Mouse (Mus musculus) heart, embryonic 12.5 days (tissue): Measurements from ENCODE around the gene Ptov1. TPM values are rescaled to one million over a fixed set of nuclear protein-coding genes. Genes with fewer than 3 reads are reported as not detected.

ENCODE experiments used
- ATAC-seq: fragments of 200-750 bp; cut with Nextera tagmentation; 2 replicates; pipeline ENCODE4 v1.8.0; 2017; ENCODE audit warnings: moderate TSS enrichment, moderate library complexity; ENCODE audit not compliant: insufficient number of reproducible peaks, low FRiP score
- H3K27ac ChIP-seq: fragments of 300-500 bp; sonication (generic); 2 replicates; pipeline ENCODE4 v1.5.1; 2016; ENCODE audit warnings: mild to moderate bottlenecking, moderate library complexity; ENCODE audit not compliant: poor library complexity, severe bottlenecking
- H3K27me3 ChIP-seq: fragments of 300-500 bp; sonication (generic); replicated peaks from 2 replicates; pipeline ENCODE4 v1.6.1; 2016; ENCODE audit warnings: mild to moderate bottlenecking, moderate library complexity
- H3K36me3 ChIP-seq: fragments of 300-500 bp; sonication (generic); 2 replicates; pipeline ENCODE4 v1.6.1; 2016; ENCODE audit warnings: mild to moderate bottlenecking, moderate library complexity
- H3K4me1 ChIP-seq: fragments of 300-500 bp; sonication (generic); replicated peaks from 2 replicates; pipeline ENCODE4 v1.6.1; 2016; ENCODE audit warnings: mild to moderate bottlenecking
- H3K4me2 ChIP-seq: fragments of 300-500 bp; sonication (generic); 2 replicates; pipeline ENCODE4 v1.6.1; 2016; ENCODE audit warnings: mild to moderate bottlenecking, moderate library complexity
- H3K4me3 ChIP-seq: fragments of 300-500 bp; sonication (generic); 2 replicates; pipeline ENCODE4 v1.5.1; 2016; ENCODE audit warnings: mild to moderate bottlenecking
- H3K9ac ChIP-seq: fragments of 300-500 bp; sonication (generic); 2 replicates; pipeline ENCODE4 v1.6.1; 2016; ENCODE audit warnings: mild to moderate bottlenecking, moderate library complexity
- H3K9me3 ChIP-seq: fragments of 300-500 bp; sonication (generic); replicated peaks from 2 replicates; pipeline ENCODE4 v1.6.1; 2016; ENCODE audit warnings: mild to moderate bottlenecking, moderate library complexity
- WGBS: fragments of 180-500 bp; shearing (Covaris S2); methylation state at CpG from one replicate; pipeline ENCODE4 v1.1.7; 2016; 5-methylcytosine and 5-hydroxymethylcytosine counted together
- polyA plus RNA-seq: library from polyadenylated mRNA; unstranded; fragments of >200 nt; fragmentation: Nextera tagmentation; extraction: Ambion mirVana; gene quantifications from 2 replicates; pipeline ENCODE4 v1.2.1, GENCODE M21; 2016

The Ptov1 gene
- polyA plus RNA-seq, 1 experiment from 2014 or later, result 321 TPM

- peaks cover 63% of the 10 kb centered on the region for H3K4me1 ChIP-seq
These were observed 12.5 kb downstream of the Ptov1 start, which contains the start of gene Pnkp for GRCm38 (mm10) chr7:44857042-44857552. TSS of gene Pnkp (plus strand) at chr7:44857139.

GRCm38 (mm10) chr7:44856265-44856916 is 13.2 kb downstream of the Ptov1 start:
- H3K9ac ChIP-seq, result no peak overlapping the region; the same call in 1 of the 2 replicates
- ATAC-seq, result no peak
- H3K36me3 ChIP-seq, result peaks cover 29% of the 10 kb centered on the region
- WGBS, result 57% methylated on average over 9 of the region's 9 CpGs
- H3K4me1 ChIP-seq, result peaks cover 67% of the 10 kb centered on the region
- peak overlapping the region; percentile 66 for H3K4me3 ChIP-seq
- peak overlapping the region; percentile 95 for H3K4me2 ChIP-seq
- no peaks in the 10 kb centered on the region for H3K27me3 ChIP-seq
- H3K27ac ChIP-seq, result peak overlapping the region; percentile 86
- no peaks in the 10 kb centered on the region for H3K9me3 ChIP-seq

More at GRCm38 (mm10) chr7:44857042-44857552, 12.5 kb downstream of the Ptov1 start, which contains the start of gene Pnkp:
- Histone ChIP-seq H3K4me3 (peak within 1 kb of the TSS; percentile 66), H3K27ac (peak within 1 kb of the TSS; percentile 86), H3K36me3 (peaks cover 29% of the 10 kb centered on the region), H3K4me2 (peak within 1 kb of the TSS; percentile 95), H3K9me3 (no peaks in the 10 kb centered on the region), H3K27me3 (no peaks in the 10 kb centered on the region), H3K9ac (peak within 1 kb of the TSS; percentile 82)
- WGBS, result under 1% methylated on average over 32 of the region's 32 CpGs
- peak; percentile 31; the same call in 1 of the 2 replicates for ATAC-seq

- no peak for ATAC-seq
- Histone ChIP-seq H3K9me3 (no peaks in the 10 kb centered on the region), H3K4me2 (peak overlapping the region; percentile 82), H3K36me3 (peaks cover 25% of the 10 kb centered on the region), H3K27me3 (no peaks in the 10 kb centered on the region), H3K4me3 (peak overlapping the region; percentile 52), H3K9ac (peak overlapping the region; percentile 77), H3K27ac (peak overlapping the region; percentile 97), H3K4me1 (peaks cover 70% of the 10 kb centered on the region)
- 46% methylated on average over 10 of the region's 10 CpGs for WGBS
These were observed 14.6 kb downstream of the Ptov1 start for GRCm38 (mm10) chr7:44855036-44855435.

DNA sequence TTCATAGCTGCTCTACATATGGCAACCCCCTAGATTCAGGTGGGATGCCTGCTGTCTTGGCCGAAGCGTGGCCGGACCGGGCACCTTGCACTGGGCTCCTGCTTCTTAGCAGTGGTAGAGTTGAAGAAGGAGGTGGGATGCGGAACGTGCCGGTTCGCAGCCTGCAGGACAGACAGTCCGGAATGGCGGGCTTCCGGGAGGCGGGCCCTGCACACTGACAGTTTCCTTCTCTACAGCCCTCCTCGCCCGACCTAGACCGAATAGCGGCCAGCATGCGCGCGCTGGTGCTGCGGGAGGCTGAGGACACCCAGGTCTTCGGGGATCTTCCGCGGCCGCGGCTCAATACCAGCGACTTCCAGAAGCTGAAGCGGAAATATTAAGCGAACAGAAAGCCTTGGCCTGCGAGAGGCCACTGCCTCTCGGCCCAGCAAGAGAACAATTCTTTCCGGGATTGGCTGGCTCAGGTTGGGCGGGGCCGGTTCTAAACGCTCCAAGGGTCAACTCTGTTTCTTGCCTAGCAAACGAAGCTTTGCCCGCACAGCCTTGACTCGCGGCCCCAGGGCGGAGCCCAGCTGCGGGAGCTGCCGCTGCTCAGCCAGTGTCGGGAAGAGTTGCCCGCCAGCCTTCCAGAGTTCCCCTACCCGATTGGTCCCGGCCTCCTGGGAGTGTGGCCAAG is 15.1 kb downstream of the Ptov1 start:
- Histone ChIP-seq H3K9ac (peak overlapping the region; percentile 77), H3K27ac (peak overlapping the region; percentile 97), H3K27me3 (no peaks in the 10 kb centered on the region), H3K4me2 (peak overlapping the region; percentile 82), H3K9me3 (no peaks in the 10 kb centered on the region), H3K4me3 (peak overlapping the region; percentile 52), H3K4me1 (peaks cover 70% of the 10 kb centered on the region), H3K36me3 (peaks cover 21% of the 10 kb centered on the region)
- peak; percentile 64 for ATAC-seq
- under 1% methylated on average over 45 of the region's 45 CpGs for WGBS

GRCm38 (mm10) chr7:44853596-44854355 is 15.8 kb downstream of the Ptov1 start:
- WGBS, result 33% methylated on average over 26 of the region's 26 CpGs
- Histone ChIP-seq H3K27me3 (no peaks in the 10 kb centered on the region), H3K9me3 (no peaks in the 10 kb centered on the region), H3K4me2 (peak overlapping the region; percentile 82), H3K27ac (peak overlapping the region; percentile 97), H3K36me3 (peaks cover 21% of the 10 kb centered on the region), H3K4me3 (peak overlapping the region; percentile 52), H3K9ac (peak overlapping the region; percentile 77), H3K4me1 (peaks cover 70% of the 10 kb centered on the region)
- ATAC-seq, result peak; percentile 13

DNA sequence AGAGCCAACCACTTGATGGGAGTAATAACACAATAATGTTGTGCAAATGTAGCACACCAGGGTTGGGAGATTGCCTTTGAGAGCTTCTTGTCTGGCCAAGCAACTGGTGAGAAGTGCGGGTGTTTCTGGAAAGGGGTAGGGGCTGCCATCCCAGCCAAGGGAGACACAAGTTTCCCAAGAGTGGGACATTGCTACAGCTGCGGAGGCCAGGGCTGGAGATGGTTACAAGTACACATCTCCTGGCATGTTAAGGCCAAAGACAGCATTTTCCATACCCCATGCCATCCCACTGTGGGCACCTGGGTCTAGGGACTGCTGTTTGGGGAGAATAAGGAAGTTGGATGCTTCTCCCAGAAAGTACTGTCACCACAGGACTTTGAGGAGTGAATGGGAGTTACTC is 16.5 kb downstream of the Ptov1 start:
- H3K4me1 ChIP-seq, result peaks cover 66% of the 10 kb centered on the region
- peaks cover 21% of the 10 kb centered on the region for H3K36me3 ChIP-seq
- WGBS, result 93% methylated on average over 2 of the region's 2 CpGs
- H3K27me3 ChIP-seq, result no peaks in the 10 kb centered on the region
- H3K27ac ChIP-seq, result no peak overlapping the region
- H3K4me2 ChIP-seq, result no peak overlapping the region; the same call in 1 of the 2 replicates
- no peak for ATAC-seq
- H3K9ac ChIP-seq, result no peak overlapping the region
- no peaks in the 10 kb centered on the region for H3K9me3 ChIP-seq
- no peak overlapping the region for H3K4me3 ChIP-seq

- no peak overlapping the region for H3K27ac ChIP-seq
- ATAC-seq, result no peak
- 87% methylated on average over 36 of the region's 36 CpGs for WGBS
These were observed 17.1 kb downstream of the Ptov1 start for GRCm38 (mm10) chr7:44852259-44853027.

DNA sequence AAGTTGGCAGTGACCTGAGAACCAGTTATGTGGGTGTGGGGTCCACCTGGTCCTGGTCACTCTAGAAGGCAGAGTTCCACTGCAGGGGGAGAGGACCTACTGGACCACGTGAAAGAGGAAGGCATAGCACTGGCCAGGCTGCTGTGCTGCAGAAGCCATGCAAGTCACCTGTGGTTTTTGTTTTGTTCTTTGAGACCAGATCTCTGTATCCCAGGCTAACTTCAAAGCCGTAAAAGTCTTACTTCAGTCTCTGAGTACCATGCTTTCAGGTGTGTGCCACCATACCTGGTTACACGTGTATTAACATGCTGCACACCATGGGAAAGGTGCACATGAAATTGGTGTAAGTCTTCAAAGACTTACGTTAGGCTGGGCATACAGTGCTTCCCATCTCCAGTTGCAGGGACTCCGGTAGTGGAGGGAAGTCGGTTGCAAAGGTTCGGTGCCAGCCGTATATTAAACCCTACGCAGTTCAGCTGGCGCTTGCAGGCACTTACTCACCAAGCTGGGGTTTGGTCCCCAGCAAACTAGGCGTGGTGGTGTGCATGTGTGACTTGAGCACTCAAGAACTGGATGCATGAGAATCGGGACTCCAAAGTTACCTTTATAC is 17.9 kb downstream of the Ptov1 start:
- Histone ChIP-seq H3K4me3 (peak overlapping the region; percentile 91; the same call in 1 of the 2 replicates), H3K4me1 (peaks cover 67% of the 10 kb centered on the region), H3K27me3 (no peaks in the 10 kb centered on the region), H3K4me2 (peak overlapping the region; percentile 94; the same call in 1 of the 2 replicates), H3K9me3 (no peaks in the 10 kb centered on the region), H3K27ac (no peak overlapping the region), H3K9ac (peak overlapping the region; percentile 94), H3K36me3 (peaks cover 24% of the 10 kb centered on the region)
- WGBS, result 93% methylated on average over 12 of the region's 12 CpGs
- no peak for ATAC-seq

More at GRCm38 (mm10) chr7:44852259-44853027, 17.1 kb downstream of the Ptov1 start:
- Histone ChIP-seq H3K9me3 (no peaks in the 10 kb centered on the region), H3K9ac (no peak overlapping the region), H3K27me3 (no peaks in the 10 kb centered on the region), H3K4me2 (no peak overlapping the region; the same call in 1 of the 2 replicates), H3K36me3 (peaks cover 21% of the 10 kb centered on the region), H3K4me3 (no peak overlapping the region), H3K4me1 (peaks cover 66% of the 10 kb centered on the region)

DNA sequence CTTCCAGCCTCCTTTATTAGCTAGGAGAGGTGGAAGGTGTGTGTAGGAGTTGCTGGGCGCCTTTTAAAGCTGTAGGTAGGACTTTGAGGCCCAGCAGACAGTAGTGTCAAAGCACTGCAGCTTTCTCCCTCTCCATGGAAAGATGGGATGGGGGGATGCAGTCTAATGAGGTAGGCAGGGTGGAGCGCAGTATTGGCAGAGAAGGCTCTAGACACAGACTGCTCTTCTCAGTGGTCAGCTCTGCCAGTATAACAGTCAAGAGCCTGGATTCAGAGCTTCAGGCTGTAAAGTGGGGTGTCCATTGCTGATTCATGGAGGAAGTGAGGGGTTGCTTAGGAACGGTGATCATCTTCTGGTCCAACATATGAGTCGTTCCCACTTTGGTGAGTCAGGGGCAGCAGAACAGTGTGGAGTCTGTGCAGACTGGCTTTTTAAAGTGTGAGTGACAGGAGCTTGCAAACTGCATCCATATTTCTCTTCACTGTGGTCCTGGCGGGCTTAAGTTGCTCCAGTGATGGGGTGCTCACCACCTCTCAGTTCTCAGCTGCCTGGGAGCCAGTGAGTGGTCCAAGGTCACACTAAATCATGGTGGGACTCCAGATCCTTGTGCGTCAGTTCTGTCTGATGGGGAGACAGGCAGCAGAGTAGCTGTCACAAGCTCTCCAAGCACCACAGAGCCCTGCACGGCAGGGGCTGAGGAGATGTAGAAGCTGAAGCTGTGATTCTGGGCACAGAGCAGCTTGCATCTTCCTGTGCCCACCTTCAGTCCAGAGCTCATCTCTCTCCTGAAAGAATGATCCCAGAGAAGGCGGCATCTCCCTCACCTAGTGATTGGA is 18.6 kb downstream of the Ptov1 start:
- WGBS, result 77% methylated on average over 8 of the region's 8 CpGs
- H3K4me2 ChIP-seq, result peak overlapping the region; percentile 94
- no peak for ATAC-seq
- peaks cover 31% of the 10 kb centered on the region for H3K36me3 ChIP-seq
- H3K27me3 ChIP-seq, result no peaks in the 10 kb centered on the region
- H3K9me3 ChIP-seq, result no peaks in the 10 kb centered on the region
- peaks cover 61% of the 10 kb centered on the region for H3K4me1 ChIP-seq
- peak overlapping the region; percentile 98 for H3K27ac ChIP-seq
- H3K4me3 ChIP-seq, result peak overlapping the region; percentile 91
- H3K9ac ChIP-seq, result peak overlapping the region; percentile 94
